Mouse (Mus musculus): ENCODE data around the gene Ubl3. TPM values are rescaled to one million over a fixed set of nuclear protein-coding genes. Genes with fewer than 3 reads are reported as not detected.

Gene Ubl3
- polyA plus RNA-seq, 1 experiment from 2014 or later, result 74.5 TPM

DNA sequence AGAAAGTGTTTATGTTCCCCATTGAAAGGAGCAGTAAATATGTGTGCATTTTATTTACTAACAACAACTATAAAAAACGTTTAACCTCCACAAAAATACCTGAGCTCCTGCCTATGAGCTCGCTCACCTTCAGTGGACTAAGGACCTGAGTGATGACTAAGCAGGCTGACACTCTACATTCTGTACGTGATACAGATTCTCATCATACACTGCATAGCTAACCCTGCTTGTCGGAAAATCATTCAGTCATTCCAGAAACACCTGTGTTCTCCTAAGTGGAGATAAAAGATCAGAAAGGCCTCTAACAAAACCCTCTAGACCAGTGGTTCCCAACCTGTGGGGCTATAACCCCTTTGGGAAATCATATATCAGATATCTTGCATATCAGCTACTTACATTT is 35.1 kb downstream of the Ubl3 start:
- H3K9ac ChIP-seq, result no peak overlapping the region
- no peak for ATAC-seq
- H3K36me3 ChIP-seq (ENCODE audit: poor library complexity, severe bottlenecking), result no peaks in the 10 kb centered on the region
- WGBS, result 84% methylated on average over 4 of the region's 4 CpGs
- no peaks in the 10 kb centered on the region for H3K27me3 ChIP-seq
- peaks cover 19% of the 10 kb centered on the region for H3K4me1 ChIP-seq
- no peak overlapping the region for H3K4me2 ChIP-seq
- no peaks in the 10 kb centered on the region for H3K9me3 ChIP-seq (replicated peaks)
- no peak overlapping the region for H3K27ac ChIP-seq
- no peak overlapping the region for H3K4me3 ChIP-seq

DNA sequence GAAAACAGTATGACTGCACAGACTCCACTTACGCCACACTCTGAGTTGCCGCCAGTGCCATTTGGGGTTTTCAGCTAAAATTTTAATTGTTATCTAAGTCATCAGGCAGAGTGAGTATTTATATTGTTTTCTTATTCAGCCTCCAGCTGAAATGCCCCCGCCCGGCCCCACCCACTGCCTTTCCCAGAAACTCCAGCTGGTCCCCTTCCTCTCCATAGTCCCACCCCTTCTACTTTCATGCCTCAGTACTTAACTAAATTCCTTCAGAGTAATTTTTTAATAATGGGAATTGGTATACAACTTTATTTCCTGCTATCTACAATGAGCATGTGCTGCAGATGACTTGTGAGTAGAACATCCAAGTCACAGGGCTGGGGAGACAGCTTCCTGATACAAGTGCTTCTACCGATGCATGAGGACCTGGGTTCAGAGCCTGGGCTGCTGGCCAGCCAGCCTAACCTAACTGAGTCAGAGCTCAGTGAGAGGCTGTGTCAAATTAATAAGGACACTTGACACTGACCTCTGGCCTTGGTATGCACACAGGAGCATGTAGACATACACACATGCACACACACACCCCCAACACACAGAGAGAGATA is 40.4 kb downstream of the Ubl3 start:
- H3K36me3 ChIP-seq (ENCODE audit: poor library complexity, severe bottlenecking), result peaks cover 29% of the 10 kb centered on the region
- 86% methylated on average over 5 of the region's 5 CpGs for WGBS

DNA sequence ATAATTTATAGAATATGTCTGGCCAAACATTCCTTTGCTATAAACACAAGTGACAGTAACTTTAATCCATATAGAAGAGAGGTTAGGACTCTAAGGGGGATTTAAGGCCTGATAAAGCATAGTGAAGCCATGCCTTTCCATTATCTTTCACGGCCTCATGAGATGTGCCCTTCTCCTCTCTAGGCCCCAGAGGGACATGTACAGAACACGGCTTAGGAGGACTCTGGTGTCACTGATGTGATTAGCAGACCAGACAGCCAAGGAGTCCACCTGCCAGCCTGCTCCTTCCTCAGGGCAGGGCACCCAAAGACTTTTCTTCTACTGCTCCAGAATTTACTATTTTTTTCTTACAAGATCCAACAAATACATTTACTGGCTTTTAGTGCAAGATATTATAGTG is 42.3 kb downstream of the Ubl3 start:
- Histone ChIP-seq H3K36me3 (ENCODE audit: poor library complexity, severe bottlenecking) (peaks cover 48% of the 10 kb centered on the region), H3K4me3 (no peak overlapping the region), H3K9me3 (replicated peaks) (no peaks in the 10 kb centered on the region), H3K9ac (no peak overlapping the region), H3K27me3 (no peaks in the 10 kb centered on the region), H3K27ac (no peak overlapping the region), H3K4me2 (no peak overlapping the region), H3K4me1 (no peaks in the 10 kb centered on the region)
- 89% methylated on average over 2 of the region's 2 CpGs for WGBS
- ATAC-seq, result no peak

More for the DNA sequence above, 40.4 kb downstream of the Ubl3 start:
- no peak for ATAC-seq
- H3K4me2 ChIP-seq, result no peak overlapping the region
- H3K27me3 ChIP-seq, result no peaks in the 10 kb centered on the region
- H3K4me1 ChIP-seq, result no peaks in the 10 kb centered on the region
- no peak overlapping the region for H3K27ac ChIP-seq
- no peak overlapping the region for H3K4me3 ChIP-seq
- H3K9ac ChIP-seq, result no peak overlapping the region
- H3K9me3 ChIP-seq (replicated peaks), result no peaks in the 10 kb centered on the region

DNA sequence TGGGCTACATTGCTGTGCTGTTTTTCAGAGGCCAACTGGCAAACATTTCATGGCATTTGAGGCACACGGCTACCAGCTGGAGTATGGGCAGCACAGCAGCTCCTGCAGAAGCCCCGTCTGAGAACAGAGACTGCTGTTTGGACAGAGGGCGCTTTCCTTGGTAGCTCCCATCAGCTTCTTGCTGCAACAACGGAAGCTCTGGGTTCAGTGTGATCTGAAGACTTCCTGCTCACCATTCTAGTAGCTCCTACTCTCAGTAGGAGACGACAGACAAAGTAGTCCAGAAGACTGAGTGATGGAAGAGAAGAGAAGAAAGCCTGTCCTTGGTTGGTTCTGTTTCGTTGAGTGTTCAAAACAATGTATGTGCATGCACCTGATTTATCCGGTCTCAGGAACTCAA is 42.9 kb downstream of the Ubl3 start:
- H3K36me3 ChIP-seq (ENCODE audit: poor library complexity, severe bottlenecking), result peaks cover 50% of the 10 kb centered on the region
- 87% methylated on average over 7 of the region's 7 CpGs for WGBS
- H3K4me3 ChIP-seq, result no peak overlapping the region
- H3K4me2 ChIP-seq, result no peak overlapping the region
- no peak for ATAC-seq
- no peaks in the 10 kb centered on the region for H3K9me3 ChIP-seq (replicated peaks)
- H3K9ac ChIP-seq, result no peak overlapping the region
- H3K27ac ChIP-seq, result no peak overlapping the region
- no peaks in the 10 kb centered on the region for H3K27me3 ChIP-seq
- no peaks in the 10 kb centered on the region for H3K4me1 ChIP-seq

DNA sequence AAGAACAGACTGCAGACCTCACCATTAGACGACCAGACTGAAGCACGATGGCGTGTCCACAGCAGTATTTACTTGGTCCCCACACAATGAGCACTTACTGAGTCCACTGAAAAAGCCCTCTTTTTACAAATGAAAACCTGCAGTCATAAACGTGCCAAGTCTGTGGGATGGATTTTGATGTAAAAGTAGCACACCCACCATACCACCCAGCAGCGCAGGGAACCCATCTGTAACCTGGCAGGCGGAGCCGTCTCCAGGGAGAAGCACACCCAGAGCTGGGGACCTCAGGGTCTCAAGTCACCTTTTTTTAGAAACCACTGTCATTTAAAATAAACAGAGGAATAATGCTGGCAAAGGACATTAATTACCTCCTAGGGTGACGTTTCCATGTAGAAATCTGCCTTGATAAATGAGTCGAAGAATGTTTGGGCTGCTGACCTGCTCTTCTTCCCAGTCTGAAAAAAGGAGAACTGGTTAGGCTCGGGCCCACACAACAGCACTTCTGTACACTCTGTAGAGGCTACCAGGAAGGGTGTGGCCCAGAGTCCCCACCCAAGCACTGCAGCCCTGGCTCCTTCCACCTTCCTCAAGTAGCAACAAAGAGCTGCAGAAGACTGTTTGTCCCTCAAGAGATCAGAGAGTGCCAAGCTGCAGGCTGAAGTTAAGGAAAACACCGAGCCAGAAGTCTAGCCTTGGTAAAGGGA is 43.5 kb downstream of the Ubl3 start:
- 90% methylated on average over 11 of the region's 11 CpGs for WGBS
- Histone ChIP-seq H3K27ac (no peak overlapping the region), H3K36me3 (ENCODE audit: poor library complexity, severe bottlenecking) (peaks cover 53% of the 10 kb centered on the region), H3K9ac (no peak overlapping the region), H3K9me3 (replicated peaks) (no peaks in the 10 kb centered on the region), H3K27me3 (no peaks in the 10 kb centered on the region), H3K4me1 (no peaks in the 10 kb centered on the region), H3K4me3 (no peak overlapping the region), H3K4me2 (no peak overlapping the region)
- no peak for ATAC-seq

DNA sequence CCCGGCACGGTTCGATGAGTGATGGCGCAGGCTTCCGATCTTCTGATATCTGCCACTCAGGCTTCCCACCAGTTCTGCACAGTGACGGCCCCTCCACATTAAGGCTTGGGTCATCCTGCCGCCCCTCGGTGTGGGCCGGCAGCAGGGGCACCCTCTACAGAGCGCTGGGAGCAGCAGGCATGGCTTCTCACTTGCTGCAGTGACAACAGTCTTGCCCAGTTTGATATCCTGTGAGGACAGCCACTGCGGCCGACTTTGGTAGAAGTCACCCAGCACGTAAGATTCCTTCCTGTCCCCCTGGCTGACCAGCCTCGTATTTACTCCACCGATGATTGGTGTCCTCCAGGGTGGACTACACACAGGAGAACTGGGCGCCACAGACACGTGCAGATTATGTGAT is 47.2 kb downstream of the Ubl3 start:
- no peaks in the 10 kb centered on the region for H3K27me3 ChIP-seq
- H3K4me3 ChIP-seq, result no peak overlapping the region
- no peaks in the 10 kb centered on the region for H3K9me3 ChIP-seq (replicated peaks)
- H3K36me3 ChIP-seq (ENCODE audit: poor library complexity, severe bottlenecking), result peaks cover 52% of the 10 kb centered on the region
- no peaks in the 10 kb centered on the region for H3K4me1 ChIP-seq
- no peak for ATAC-seq
- 93% methylated on average over 17 of the region's 17 CpGs for WGBS
- no peak overlapping the region for H3K4me2 ChIP-seq
- no peak overlapping the region for H3K27ac ChIP-seq
- H3K9ac ChIP-seq, result no peak overlapping the region

DNA sequence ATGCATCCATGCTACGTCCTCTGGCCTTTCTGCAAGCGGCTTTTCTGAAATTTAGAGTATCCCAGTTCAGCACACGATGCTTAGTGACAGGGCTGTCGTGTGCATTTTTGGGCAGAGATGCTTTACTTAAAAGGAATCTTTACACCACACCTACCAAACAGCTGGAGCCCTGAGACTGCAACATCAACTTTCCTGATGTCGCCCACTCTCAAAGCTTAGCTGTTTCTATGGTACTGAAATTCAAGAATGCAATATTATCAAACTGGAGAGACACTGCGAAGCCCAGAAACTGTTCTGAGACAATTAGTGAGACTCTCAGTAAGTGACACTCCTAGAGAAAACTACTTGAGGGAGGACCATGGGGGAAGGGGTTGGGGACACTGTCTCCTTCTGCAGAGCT is 50.4 kb downstream of the Ubl3 start:
- peaks cover 34% of the 10 kb centered on the region for H3K36me3 ChIP-seq (ENCODE audit: poor library complexity, severe bottlenecking)
- ATAC-seq, result no peak
- no peak overlapping the region for H3K4me2 ChIP-seq
- H3K27ac ChIP-seq, result no peak overlapping the region
- whole genome bisulfite sequencing, result 93% methylated on average over 6 of the region's 6 CpGs
- H3K9ac ChIP-seq, result no peak overlapping the region
- no peaks in the 10 kb centered on the region for H3K4me1 ChIP-seq
- H3K9me3 ChIP-seq (replicated peaks), result peaks cover 6% of the 10 kb centered on the region; the same call in 1 of the 2 replicates
- no peaks in the 10 kb centered on the region for H3K27me3 ChIP-seq
- no peak overlapping the region for H3K4me3 ChIP-seq

DNA sequence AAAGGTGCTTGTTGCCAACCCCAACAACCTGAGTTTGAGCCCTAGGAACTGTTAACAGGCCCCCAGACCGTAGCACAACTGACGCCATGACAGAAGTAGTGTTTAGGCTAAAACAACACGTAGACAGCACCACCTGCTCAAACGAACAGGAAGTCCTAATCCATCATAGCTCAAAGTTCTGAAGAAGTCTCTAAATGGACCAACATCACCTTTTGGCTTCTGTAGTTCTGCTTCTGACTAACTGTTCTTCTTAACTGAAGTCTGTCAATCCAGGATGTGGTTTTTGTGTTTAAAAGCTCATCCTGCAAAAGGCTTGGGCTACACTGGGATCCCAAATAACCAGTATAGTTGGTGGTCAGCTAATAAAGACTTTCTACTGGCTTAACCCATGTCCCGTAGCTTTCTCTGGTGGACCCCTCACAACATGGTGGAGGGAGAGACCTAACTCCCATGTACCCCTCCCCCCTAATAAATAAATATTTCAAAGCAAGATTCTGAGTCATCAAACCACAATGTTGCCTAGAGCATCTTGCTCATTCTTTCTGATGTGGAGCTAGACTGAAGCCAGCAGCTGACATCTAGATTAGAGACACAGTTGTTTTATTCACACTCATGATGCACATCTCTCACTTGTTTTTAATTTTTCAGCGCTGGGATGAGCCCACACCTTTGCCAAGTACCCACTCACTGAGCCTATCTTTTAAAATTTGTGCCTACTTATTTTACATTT is 51.2 kb downstream of the Ubl3 start:
- WGBS, result 94% methylated on average over 6 of the region's 6 CpGs
- Histone ChIP-seq H3K4me2 (no peak overlapping the region), H3K27me3 (no peaks in the 10 kb centered on the region), H3K4me3 (no peak overlapping the region), H3K4me1 (no peaks in the 10 kb centered on the region), H3K9ac (no peak overlapping the region), H3K27ac (no peak overlapping the region), H3K9me3 (replicated peaks) (peaks cover 6% of the 10 kb centered on the region; the same call in 1 of the 2 replicates), H3K36me3 (ENCODE audit: poor library complexity, severe bottlenecking) (peaks cover 27% of the 10 kb centered on the region)
- no peak for ATAC-seq

DNA sequence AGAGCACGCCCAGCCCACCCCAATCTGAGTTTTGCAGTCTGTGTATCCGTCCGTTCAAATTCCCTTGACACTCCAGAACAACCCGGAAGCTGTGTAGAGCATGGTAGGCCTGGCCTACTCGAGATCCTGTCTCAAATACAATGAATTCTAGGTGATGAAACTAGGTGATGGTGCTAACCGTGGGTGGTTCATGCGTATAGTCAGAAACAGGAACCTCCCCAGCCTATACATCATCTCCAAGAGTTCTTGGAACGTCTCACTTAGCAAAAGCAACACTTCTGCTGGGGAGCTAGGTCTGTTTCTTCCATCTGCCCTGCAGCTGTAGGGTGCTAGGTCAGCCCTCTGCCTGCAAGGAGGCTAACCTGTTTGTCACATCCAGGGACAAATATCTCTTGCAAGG is 52.1 kb downstream of the Ubl3 start:
- H3K36me3 ChIP-seq (ENCODE audit: poor library complexity, severe bottlenecking), result peaks cover 18% of the 10 kb centered on the region
- H3K9ac ChIP-seq, result no peak overlapping the region
- H3K4me2 ChIP-seq, result no peak overlapping the region
- no peak for ATAC-seq
- no peak overlapping the region for H3K4me3 ChIP-seq
- WGBS, result 89% methylated on average over 8 of the region's 8 CpGs
- H3K4me1 ChIP-seq, result no peaks in the 10 kb centered on the region
- H3K27me3 ChIP-seq, result no peaks in the 10 kb centered on the region
- peaks cover 6% of the 10 kb centered on the region; the same call in 1 of the 2 replicates for H3K9me3 ChIP-seq (replicated peaks)
- H3K27ac ChIP-seq, result no peak overlapping the region

DNA sequence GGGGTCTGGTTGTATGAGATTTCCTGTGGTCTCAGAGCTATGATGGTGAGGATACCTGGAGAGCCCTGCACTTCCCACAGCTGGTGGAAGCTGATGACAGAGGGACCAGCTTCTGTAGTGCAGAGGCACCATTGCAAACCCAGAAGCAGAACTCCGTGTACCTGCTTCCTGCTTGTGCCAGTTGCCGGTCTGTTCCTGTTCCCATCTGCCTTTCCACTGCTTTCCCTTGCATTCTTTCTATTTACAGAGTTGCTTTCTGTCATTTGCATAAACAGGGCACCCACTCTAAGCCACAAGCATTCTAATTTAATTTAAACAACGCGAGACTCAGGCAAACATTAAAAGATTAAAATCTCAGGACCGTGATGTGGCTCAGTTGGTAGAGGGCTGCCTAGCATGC is 53.0 kb downstream of the Ubl3 start:
- Histone ChIP-seq H3K9me3 (replicated peaks) (peaks cover 6% of the 10 kb centered on the region; the same call in 1 of the 2 replicates), H3K9ac (no peak overlapping the region), H3K4me3 (no peak overlapping the region), H3K36me3 (ENCODE audit: poor library complexity, severe bottlenecking) (peaks cover 14% of the 10 kb centered on the region; the same call in 1 of the 2 replicates), H3K27me3 (no peaks in the 10 kb centered on the region), H3K4me2 (no peak overlapping the region), H3K27ac (no peak overlapping the region), H3K4me1 (no peaks in the 10 kb centered on the region)
- ATAC-seq, result no peak
- 73% methylated on average over 5 of the region's 5 CpGs for WGBS

DNA sequence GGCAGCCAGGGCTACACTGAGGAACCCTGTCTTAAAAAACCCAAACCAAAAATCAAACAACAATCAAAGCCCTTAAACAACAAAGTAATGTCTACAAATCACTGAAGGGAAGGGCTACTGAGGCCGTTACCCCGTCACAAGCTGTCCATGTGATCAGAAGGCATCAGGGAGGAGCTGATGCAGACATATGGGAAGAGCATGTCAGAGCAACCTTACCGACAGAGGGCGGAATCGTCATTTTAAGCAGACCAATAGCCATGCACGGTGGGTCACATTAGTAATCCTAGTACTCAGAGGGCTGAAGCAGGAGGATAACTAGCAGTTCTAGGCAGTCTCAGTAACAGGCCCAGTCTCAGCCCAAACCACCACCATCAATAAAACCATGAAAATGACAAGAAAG is 56.6 kb downstream of the Ubl3 start:
- no peak overlapping the region for H3K4me2 ChIP-seq

DNA sequence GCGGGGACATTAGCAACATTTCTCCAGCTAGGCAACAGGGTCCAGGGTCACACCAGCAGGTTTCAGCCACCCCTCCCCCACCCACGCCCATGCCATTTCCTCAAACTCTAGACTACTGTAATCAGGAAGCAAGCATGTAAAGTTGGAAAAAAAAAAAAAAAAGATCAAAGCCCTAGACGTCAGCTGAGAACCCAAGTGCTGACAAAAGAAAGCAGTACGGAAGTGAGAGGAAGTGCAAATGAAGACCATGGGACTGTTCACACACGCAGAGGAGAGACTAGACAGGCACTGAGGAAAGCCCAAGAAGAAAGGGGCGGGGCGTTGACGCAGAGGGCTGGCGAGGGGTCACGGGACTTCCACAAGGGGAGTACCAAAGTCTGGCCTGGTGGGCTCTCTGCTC is 57.4 kb downstream of the Ubl3 start:
- no peak overlapping the region for H3K4me2 ChIP-seq
- no peak overlapping the region for H3K9ac ChIP-seq
- H3K9me3 ChIP-seq (replicated peaks), result peaks cover 6% of the 10 kb centered on the region; the same call in 1 of the 2 replicates
- no peaks in the 10 kb centered on the region for H3K27me3 ChIP-seq
- H3K4me3 ChIP-seq, result no peak overlapping the region
- no peak overlapping the region for H3K27ac ChIP-seq
- ATAC-seq, result no peak
- H3K4me1 ChIP-seq, result peaks cover under 1% of the 10 kb centered on the region; the same call in 1 of the 2 replicates
- peaks cover 7% of the 10 kb centered on the region; the same call in 1 of the 2 replicates for H3K36me3 ChIP-seq (ENCODE audit: poor library complexity, severe bottlenecking)
- 82% methylated on average over 10 of the region's 10 CpGs for WGBS

More for the DNA sequence above, 56.6 kb downstream of the Ubl3 start:
- Histone ChIP-seq H3K27ac (no peak overlapping the region), H3K27me3 (no peaks in the 10 kb centered on the region), H3K9me3 (replicated peaks) (peaks cover 6% of the 10 kb centered on the region; the same call in 1 of the 2 replicates), H3K4me3 (no peak overlapping the region), H3K36me3 (ENCODE audit: poor library complexity, severe bottlenecking) (peaks cover 7% of the 10 kb centered on the region; the same call in 1 of the 2 replicates), H3K9ac (no peak overlapping the region), H3K4me1 (no peaks in the 10 kb centered on the region)
- 91% methylated on average over 6 of the region's 6 CpGs for WGBS
- ATAC-seq, result no peak
